Mouse (Mus musculus) MN1 (cell line): ENCODE data around the gene Smad3.

Experiments
- DNase-seq: peaks from one replicate; pipeline ENCODE4 v3.0.0-alpha.2; 2016; ENCODE audit warnings: low spot score

Gene Smad3

GRCm38 (mm10) chr9:63699145-63699544 is 58.6 kb downstream of the Smad3 start:
- DNase-seq, result no peak

DNA sequence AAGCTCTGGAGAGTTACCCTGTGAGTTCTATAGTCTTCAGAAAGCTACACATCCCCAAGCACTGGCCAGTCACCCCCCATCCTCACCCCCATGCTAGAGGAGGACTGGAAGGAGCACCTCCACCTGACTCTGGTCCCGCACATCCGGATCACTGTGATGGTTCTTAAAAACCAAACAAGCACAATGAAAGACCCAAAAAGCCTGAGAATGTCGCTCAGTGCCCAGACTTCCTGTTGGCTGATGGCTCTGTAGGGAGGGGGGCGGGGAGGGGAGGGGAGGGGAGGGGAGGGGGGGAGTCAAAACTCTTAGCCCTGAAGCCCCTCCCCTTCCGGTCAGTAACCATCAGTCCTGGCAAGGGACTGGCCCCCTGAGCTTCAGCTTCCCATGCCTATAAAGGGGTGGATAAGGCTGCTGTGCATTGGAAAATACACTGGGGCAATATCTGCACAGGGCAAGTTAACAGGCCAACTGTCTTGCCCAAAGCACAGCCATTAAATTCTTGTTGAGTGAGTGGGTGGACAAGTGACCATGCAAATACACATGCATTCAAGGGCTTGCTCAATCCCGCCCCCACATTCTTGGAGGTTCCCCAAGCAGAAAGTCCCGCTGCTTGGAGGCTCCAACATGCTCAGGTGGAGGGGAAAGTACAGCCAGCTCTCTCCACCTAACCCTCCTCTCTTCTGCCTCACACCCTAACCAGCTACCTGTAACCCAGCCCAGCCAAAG is 59.3 kb downstream of the Smad3 start:
- no peak for DNase-seq

- no peak for DNase-seq
Measured at GRCm38 (mm10) chr9:63697606-63698005, 60.2 kb downstream of the Smad3 start.

DNA sequence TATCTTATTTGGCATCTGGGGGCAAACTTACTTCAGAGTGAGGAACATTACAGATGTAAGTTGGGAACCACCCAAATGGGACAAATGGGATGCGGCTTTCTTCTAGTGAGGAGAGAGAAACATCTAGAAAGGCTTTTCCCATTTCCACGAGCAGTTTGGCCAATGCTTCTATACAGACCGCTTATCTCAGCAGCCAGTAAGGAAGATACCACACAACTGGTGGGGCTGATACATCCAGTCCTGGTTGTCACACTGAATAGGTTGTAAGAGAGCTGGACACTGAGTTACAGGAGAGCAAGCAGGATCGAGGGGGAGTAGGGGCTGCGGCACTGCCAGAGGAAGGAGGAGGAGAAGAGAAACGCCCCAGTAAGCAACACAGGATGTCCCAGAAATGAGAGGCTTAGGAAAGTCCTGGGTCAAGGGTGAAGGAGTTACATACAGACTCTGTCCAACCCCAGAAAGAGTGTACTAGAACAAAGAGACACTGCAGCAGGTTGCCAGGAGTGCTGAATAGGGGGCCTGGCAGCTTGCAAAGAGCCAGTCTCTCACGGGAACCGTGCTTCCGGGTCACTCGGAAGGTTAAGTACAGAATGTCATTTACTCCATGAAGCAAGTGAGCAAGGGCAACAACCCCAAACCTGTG is 61.2 kb downstream of the Smad3 start:
- no peak for DNase-seq

DNA sequence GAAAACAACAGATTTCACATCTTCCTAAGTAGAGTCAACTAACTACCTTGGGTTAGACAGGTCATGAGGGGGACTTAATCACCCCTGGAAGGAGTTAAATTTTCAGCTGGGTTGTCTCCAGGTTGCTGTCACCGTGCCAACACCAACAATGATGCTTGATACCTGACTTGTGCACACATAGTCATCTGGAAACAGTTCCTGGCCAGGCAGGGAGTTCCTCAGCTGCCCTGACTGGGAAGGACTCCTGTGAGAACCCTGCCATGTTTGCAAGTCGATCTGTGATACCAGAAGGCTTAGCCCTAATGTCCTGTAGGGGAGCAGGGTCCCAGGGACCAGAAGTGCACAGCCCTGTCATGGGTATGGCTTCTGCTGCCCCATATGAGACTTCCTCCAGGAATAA is 65.8 kb downstream of the Smad3 start:
- no peak for DNase-seq

DNA sequence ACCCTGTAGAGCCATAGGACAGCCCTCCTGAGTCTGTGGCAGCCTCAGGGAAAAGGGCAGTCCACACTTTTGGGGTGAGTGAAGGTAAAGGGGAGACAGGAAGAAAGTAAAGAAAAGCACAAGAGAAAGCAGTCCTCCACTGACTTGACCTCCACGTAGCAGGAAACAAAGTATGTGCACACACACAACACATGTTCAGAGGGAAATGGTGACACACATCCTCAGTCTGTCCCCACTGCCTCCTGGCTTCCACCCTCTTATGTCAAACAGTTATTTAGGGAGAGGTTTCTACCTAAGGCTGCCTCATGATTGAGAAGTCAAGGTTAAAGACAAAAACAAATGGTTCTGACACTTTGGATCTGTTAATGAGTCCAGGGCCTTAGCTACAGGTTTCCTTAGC is 67.3 kb downstream of the Smad3 start:
- no peak for DNase-seq

DNA sequence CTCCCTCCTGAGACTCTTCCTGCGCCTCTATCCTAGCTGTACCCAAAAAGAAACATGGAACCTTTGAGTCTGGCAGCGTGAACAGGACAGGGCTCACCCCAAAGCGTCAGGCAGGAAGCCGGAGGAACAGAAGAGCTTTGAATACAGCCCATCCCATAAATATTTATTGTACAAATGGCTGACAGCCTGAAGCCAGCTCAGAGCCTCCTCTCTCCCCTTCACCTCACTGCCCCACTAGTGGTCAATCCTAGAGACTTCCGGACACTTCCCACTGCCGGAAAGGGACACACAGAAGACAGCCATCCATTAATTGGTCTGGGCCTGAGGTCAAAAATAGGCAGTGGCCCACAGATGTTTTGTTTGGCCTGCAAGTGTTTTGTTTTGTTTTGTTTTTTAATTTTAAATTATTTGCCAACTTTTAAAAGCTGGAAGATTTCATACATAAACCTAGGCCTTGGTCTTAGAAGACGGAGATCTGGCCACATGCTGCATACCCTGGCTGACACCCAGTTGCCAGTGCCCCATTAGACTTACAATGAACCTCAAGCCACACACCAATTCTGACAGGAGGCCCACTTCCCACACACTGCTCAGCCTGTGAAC is 70.3 kb downstream of the Smad3 start:
- DNase-seq, result no peak

GRCm38 (mm10) chr9:63685352-63685751 is 72.4 kb downstream of the Smad3 start:
- no peak for DNase-seq

- DNase-seq, result no peak
Measured at GRCm38 (mm10) chr9:63684277-63684676, 73.5 kb downstream of the Smad3 start.

GRCm38 (mm10) chr9:63682943-63683342 is 74.9 kb downstream of the Smad3 start:
- no peak for DNase-seq

- no peak for DNase-seq
Measured at GRCm38 (mm10) chr9:63682301-63682700, 75.5 kb downstream of the Smad3 start.

DNA sequence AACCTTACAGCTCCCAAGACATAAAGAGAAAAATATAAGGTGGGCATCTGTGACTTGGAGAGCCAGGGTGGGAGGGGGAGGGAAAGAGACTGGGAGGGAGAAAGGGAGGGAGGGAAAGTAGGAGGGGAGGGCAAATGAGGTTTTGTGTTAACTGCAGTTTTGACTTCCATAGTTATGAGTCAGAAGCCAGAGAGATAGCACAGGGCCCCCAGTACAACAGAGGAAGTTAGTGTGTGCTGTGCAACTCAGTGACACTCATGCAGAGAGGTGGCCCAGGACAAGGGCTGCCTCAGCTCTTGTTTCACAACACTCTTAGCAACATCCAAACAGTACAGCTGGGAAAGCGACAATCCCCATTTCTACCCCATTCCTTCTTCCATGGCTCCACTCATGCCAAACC is 79.7 kb downstream of the Smad3 start:
- no peak for DNase-seq

GRCm38 (mm10) chr9:63677621-63678020 is 80.2 kb downstream of the Smad3 start:
- DNase-seq, result peak; percentile 37

DNA sequence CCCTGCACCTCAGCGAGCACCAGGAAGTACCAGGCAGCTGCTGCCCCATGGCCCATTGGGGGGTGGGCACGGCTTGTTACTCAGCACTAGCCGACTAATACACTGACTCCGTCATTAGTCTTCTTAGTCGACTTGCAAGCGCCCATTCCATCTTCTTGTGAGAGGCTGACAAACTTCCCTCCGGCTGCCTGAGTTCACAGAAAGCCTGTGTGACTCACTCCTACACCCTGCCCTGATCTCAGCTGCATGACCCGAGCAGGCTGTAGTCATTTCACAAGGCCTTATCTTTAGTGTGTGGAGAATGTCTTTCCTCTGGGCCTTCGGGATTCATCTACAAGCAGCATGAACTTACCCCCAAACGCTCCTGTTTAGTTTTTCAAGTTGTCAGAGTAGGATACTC is 83.2 kb downstream of the Smad3 start:
- DNase-seq, result no peak

- no peak for DNase-seq
Measured at GRCm38 (mm10) chr9:63673494-63673805, 84.3 kb downstream of the Smad3 start.

- peak; percentile 55 for DNase-seq
Measured at GRCm38 (mm10) chr9:63672797-63673493, 84.8 kb downstream of the Smad3 start.

- no peak for DNase-seq
Measured at GRCm38 (mm10) chr9:63669816-63670215, 88.0 kb downstream of the Smad3 start.

GRCm38 (mm10) chr9:63668621-63669020 is 89.2 kb downstream of the Smad3 start:
- DNase-seq, result no peak

- DNase-seq, result no peak
Measured at GRCm38 (mm10) chr9:63667373-63667724, 90.4 kb downstream of the Smad3 start.

DNA sequence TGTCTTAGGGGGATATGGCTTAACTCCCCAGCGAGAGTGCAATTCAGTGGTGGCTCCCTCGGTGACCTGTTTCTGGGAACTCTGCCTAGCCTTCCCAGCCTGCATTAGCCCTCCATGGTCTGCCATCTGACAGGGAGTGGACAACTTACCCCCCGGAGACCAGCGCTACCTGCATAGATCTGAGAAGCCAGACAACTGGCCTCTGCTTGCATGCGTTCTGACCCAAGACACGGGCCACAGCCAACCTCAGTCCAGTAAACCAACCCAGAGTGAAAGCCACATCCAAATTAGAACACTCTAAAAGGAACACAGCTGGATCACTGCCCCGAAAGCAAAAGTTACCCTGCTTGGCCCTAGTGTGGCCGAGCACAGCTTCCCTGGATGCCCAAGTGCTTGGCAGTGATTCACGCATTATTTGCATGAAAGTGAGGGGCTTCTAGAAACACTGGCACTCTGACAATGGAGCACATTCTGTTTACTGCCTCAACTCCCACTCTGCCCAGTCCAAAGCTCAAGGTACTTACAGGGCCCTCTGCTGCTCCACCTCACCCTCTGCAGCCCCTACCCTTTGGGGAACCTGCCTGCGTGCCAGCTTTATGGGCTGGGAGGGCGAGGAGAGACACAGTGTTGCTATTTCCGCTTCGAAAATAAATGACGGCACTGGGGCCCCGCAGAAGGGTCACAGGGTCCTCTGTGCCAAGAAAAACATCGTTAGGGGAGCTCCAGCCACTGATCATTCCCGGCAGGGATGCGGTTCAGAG is 91.0 kb downstream of the Smad3 start:
- DNase-seq, result peak; percentile 45

DNA sequence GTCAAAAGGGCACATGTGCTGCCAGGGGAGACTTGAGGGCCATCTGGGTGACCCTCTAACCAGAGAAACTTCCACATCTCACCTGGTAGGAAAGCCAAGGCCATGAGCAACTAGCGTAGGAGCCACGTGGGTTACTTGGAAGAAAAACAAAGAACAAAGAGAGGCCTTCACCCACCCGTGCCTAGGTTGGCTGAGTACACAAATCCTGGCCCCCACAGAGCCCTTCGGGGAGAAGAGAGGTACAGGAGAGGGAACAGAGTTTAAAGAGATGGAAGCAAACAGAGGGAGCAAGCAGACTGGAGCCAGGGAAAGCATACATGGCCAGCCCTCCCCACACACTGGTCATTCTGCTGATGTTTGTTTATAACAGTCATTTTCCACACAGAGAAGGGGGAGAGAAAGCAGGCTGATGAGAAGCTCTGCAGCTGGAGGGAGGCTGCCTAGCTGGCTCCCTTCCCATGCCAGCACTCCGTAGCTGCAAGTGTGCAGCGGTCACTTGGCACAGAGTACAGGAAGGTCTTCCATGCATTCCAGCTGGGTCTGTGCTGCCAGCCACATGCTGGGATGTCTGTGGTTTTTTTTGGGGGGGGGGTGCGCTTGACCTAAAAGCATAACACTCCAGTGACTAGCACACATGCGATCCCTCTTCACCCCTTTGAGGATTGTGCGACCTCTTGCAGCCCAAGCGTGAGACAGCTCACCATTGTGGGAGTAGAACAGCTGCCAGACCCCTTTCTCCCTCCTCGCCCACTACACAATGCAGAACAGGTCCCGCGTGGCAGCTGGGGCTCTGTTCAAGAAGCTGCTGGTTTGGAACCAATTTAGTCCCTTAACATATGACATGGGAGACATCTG is 92.8 kb downstream of the Smad3 start:
- DNase-seq, result peak; percentile 69
